Mouse (Mus musculus) ovary, postnatal 14 days (tissue): ENCODE data around the gene Mcoln1.
A peak's percentile ranks its signal among the peaks of the same experiment; 100 is the strongest.

Source experiments
- DNase-seq: peaks from one replicate; pipeline ENCODE4 v3.0.0; 2022; ENCODE audit warnings: low spot score

The Mcoln1 gene

GRCm38 (mm10) chr8:3498583-3498982, 1.7 kb upstream of the Mcoln1 start:
- DNase-seq: no peak

GRCm38 (mm10) chr8:3499751-3500150, 506 bp upstream of the Mcoln1 start:
- DNase-seq: no peak

GRCm38 (mm10) chr8:3502217-3502616, 2.0 kb downstream of the Mcoln1 start:
- DNase-seq: no peak

- DNase-seq: no peak
Observed at GRCm38 (mm10) chr8:3507979-3508754, 7.9 kb downstream of the Mcoln1 start.

- DNase-seq: no peak
Observed at GRCm38 (mm10) chr8:3514681-3515247, 14.5 kb downstream of the Mcoln1 start.

- DNase-seq: peak; percentile 78
Observed at GRCm38 (mm10) chr8:3515260-3515671, 15.0 kb downstream of the Mcoln1 start, which contains the start of gene Pnpla6. TSS of gene Pnpla6 (plus strand) at chr8:3515384.

GRCm38 (mm10) chr8:3515771-3516417, 15.6 kb downstream of the Mcoln1 start:
- DNase-seq: no peak

GRCm38 (mm10) chr8:3516450-3517116, 16.3 kb downstream of the Mcoln1 start:
- peak; percentile 79 for DNase-seq

- DNase-seq: no peak
Observed at GRCm38 (mm10) chr8:3517117-3517495, 16.8 kb downstream of the Mcoln1 start.

GRCm38 (mm10) chr8:3522007-3522697, 21.9 kb downstream of the Mcoln1 start:
- DNase-seq: no peak

- no peak for DNase-seq
Observed at GRCm38 (mm10) chr8:3530816-3531215, 30.6 kb downstream of the Mcoln1 start.

- DNase-seq: no peak
Observed at GRCm38 (mm10) chr8:3531936-3532335, 31.7 kb downstream of the Mcoln1 start.

- no peak for DNase-seq
Observed at GRCm38 (mm10) chr8:3536053-3536841, 36.0 kb downstream of the Mcoln1 start.

GRCm38 (mm10) chr8:3536940-3537339, 36.7 kb downstream of the Mcoln1 start:
- no peak for DNase-seq

- DNase-seq: no peak
Observed at GRCm38 (mm10) chr8:3537666-3538065, 37.4 kb downstream of the Mcoln1 start.

GRCm38 (mm10) chr8:3539146-3539545, 38.9 kb downstream of the Mcoln1 start:
- DNase-seq: no peak

GRCm38 (mm10) chr8:3540076-3540475, 39.8 kb downstream of the Mcoln1 start:
- no peak for DNase-seq

GRCm38 (mm10) chr8:3546511-3546910, 46.3 kb downstream of the Mcoln1 start:
- DNase-seq: no peak

GRCm38 (mm10) chr8:3552240-3552639, 52.0 kb downstream of the Mcoln1 start:
- no peak for DNase-seq

GRCm38 (mm10) chr8:3556114-3556513, 55.9 kb downstream of the Mcoln1 start:
- no peak for DNase-seq
